Mouse (Mus musculus) left cerebral cortex, postnatal 4 days (tissue): Measurements from ENCODE around the gene Ankrd17. TPM values are rescaled to one million over a fixed set of nuclear protein-coding genes. Genes with fewer than 3 reads are reported as not detected.

Experiments used
- DNase-seq: peaks from one replicate; pipeline ENCODE4 v3.0.0-alpha.2; 2022
- intact Hi-C: fragments of 180-260 bp; cut with DNase I; formaldehyde crosslinking; loops from one replicate; pipeline ENCODE4 v1.15.1; 2025
- total RNA-seq, 2 experiments: library from RNA; stranded (reverse); gene quantifications; 2 replicates each; pipeline ENCODE4 v1.2.3; 2021

The Ankrd17 gene
- 100 to 1,000 TPM; 119 to 122 TPM for total RNA-seq

DNA sequence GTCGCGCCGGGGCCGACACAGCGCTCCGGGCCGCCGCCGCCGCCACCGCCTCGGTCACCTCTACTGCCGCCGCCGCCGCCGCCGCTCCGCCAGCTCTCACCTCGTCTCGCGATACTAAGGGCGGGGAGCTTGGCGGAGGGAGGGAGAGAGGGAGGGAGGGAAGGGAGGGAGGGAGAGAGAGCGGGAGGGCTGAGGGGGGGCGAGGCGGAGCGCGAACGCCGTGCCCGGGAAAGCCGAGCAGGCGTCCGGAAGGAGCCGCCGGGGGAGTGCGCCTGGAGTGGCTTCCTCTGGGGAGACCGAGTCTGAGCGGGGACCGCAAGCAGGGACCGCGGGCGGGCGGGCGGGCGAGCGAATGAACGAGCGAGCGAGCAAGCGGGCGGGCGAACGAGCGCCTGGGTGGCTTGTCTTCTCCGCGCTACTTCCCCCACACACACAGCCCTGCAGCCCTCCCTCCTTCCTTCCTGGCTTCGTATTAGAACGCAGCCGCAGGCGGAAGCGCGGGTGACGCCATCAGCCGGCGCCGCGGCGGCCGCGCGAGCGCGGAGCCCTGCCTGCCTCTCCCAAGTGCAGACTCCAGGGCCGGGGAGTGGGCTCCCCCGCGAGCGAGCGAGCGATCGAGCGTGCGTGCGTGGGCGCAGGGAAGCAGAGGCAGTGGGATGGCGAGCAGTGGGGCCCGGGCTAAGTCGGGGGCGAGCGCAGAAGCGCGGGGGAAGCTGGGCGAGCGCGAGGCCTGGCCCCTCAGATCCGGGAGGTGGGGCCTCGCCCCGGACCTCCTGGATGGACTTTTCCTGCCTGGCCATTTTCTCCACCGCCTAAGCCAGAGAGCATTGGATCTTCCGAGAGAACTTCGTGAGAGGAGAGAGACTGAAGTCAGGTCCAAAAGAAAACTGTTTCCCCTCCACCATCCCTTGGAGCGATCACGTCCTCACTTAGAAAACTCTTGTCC, at the start of gene Ankrd17:
Ankrd17 (minus strand) TSS at position 457 of the 946 bp plus-strand sequence.
- intact Hi-C loops: loop anchor here (10.0 kb wide), 1 partner anchor 142 kb away; the partner anchor contains the start of gene Cox18
- peak; percentile 94 for DNase-seq

DNA sequence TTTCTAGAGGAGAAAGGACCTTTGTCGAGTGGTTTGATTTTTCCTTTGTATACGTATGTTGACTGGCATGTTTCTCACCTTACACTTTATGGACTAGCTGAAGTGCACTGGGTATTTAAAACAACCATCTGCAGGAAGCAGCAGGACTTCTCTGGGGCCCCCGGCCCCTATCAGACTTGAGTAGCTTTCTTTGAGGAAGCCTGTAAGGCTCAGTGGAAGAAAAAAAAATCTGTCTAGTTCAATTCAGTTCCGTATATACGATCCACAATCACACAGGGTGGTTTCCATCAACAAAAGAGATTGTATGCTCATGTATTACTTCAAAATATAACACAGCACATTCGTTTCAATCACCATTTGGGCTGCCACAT, 48.5 kb upstream of the Ankrd17 start:
- intact Hi-C loops: no loop called here

DNA sequence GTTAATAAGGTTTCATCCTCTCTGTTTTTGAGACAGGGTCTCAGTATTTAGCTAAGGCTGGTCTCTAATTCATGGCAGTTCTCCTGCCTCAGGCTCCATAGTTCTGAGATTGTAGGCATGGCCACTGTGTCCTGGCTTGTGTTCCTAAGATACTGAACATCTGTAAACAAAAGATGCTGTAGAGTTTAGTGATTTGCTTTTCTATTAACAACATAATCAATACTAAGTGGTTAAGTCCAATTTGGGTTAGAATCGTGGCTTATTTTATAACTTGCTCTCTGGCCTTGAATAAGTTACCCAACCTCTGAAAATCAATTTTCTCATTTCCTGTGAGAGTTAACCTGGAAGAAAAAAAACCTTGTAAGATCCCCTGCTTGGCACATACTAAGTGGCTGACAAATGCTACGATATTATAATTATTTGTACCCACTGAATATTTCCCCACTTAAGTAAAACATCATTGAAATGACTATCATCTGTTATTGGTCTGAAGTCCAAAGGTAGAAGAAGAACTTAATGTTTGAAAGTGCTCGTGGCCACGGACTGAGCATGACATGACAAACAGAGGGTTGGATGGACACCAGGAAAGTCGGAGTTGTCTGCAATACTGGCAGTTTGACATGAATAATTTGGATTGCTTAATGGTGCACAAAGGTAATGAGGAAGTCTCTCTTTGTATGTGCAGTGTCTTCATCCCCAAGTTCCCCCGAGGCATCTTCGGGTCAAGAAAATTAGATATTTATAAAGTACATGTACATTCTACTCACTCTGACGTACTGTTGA, 48.0 kb upstream of the Ankrd17 start:
- intact Hi-C loops: no loop called here
- DNase-seq: no peak

More for the DNA sequence above, 48.5 kb upstream of the Ankrd17 start:
- DNase-seq: peak; percentile 3

DNA sequence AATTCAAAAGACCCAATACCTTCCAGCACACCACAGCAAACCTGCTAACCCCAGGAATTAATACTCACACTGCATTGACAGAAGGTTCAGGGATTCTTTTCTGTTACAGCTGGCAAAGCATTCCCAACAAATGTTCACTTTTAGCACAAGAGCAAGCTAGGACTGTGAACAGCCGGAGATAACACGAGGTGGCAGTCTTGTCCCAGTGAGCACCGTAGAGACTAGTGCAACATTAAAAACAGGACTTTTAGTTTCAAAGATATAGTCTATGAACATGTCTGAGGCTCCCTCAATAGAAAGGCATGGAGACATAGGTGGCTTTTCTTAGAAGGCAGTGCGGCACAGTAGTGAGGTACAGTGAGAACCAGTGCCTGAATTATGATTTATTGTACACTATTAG, 38.8 kb upstream of the Ankrd17 start:
- peak; percentile 3 for DNase-seq
- intact Hi-C loops: loop anchor here (5.0 to 10.0 kb wide), 3 partner anchors 100 to 247 kb away; no protein-coding TSS in a partner anchor

DNA sequence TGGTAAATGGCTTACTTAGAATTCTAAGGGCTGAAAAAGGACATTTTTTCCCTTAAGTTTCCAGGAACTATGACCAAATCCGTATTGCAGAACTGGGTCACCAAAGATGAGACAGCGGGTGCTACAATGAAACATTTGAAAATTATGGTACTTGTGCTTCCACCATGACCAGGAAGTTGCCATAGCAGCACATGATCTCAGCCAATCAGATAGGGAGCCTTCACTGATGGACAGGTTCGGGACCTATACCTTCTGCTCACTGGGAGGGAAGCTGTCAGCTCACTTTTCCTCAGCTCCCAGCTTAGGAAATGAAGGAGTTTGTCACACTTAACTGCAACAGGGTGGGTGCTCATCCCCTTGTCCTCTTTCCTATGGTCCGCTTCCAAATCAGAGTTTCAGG, 30.4 kb upstream of the Ankrd17 start:
- no peak for DNase-seq

DNA sequence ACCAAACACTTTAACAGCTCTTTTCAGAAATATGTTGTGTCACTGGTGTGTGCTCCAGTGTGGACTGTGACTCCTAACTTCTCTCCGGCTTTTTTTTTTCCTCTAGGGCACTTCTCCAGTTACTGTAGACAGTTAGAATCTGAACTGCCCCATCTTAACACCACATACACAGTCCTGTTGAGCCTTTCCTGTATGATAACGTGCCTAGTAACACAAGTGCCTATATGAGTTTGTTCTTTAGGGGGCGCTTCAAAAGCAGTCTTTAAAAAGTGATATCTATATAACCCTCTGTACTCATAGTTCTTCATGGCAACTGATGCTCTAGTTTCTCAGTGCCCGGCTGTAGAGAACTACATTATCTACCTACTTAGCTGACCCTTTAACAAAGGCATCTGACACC, 27.9 kb upstream of the Ankrd17 start:
- no peak for DNase-seq
- intact Hi-C loops: no loop called here

More for the DNA sequence above, 30.4 kb upstream of the Ankrd17 start:
- intact Hi-C loops: no loop called here

DNA sequence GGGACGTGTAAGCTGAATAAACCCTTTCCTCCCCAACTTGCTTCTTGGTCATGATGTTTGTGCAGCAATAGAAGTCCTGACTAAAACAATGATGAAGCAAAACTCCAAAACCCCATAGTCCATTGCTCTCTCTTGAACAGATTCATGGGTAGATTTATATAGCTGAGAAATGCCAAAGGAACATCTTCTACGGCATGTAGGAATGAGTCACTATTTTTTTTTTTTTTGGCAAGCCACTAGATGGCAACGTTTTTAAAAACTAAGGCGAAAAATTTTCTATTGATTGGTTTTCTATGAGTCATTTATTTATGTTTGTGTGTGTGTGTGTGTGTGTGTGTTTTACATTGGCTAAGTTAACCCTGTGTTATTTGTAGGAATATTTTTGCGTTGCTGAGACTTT, 27.4 kb upstream of the Ankrd17 start:
- DNase-seq: no peak
- intact Hi-C loops: no loop called here

DNA sequence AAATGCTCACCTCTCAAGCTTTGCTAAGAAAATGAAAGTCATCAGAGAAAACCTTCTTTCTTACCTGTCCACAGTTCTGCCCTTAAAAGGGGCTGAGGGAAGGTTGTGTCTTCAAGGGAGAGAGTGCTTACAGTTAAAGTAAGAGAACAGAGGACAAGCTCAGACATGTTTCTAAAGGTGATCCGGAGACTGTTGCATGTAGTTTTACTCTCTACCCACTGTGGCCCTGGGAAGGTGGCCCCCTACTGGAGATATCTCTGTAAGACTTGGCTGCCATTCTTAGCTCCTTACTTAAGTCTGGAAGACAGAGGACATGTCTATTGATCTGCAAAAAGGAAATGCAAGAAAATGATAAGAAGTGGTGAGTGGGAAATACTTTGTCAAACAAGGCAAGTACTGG, 16.7 kb upstream of the Ankrd17 start:
- DNase-seq: no peak
- intact Hi-C loops: no loop called here

DNA sequence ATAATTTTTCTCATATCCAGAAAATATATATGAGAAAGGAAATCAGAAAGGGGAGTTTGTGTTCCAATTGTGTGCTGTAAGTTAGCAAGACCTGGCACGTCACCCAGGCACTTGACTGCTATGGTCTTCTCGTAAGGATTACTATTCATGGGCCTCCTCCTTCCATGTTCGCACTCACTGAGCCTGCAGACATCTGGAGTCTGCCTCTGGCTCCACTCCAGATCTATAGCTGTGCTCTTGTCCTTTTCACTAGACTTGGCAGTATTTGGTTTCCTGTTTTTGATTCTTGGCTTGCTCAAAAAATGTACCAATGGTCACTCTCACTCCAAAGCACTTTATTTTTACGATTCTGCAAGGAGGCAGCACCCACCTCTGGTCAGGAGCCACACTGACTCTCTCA, 15.1 kb upstream of the Ankrd17 start:
- DNase-seq: peak; percentile 1
- intact Hi-C loops: no loop called here

DNA sequence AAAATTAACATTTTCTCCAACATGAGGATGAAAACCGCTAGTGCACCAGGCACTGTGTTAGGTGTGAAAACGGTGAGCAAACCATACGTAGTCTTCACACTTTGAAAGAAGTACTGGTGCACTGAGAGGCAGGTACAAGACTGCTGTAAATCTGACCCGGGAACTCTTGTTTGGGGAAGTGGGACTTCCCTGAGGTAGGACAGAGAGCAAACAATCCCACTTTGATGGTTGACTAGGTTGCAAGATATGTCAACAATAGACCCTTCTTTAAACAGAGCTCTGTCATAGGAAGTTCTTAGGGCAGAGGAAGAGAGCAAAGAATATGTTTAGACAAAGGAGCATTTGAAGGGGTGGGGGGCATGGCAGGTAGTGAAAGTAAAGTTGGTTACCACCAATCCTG, 7.3 kb upstream of the Ankrd17 start:
- intact Hi-C loops: no loop called here

DNA sequence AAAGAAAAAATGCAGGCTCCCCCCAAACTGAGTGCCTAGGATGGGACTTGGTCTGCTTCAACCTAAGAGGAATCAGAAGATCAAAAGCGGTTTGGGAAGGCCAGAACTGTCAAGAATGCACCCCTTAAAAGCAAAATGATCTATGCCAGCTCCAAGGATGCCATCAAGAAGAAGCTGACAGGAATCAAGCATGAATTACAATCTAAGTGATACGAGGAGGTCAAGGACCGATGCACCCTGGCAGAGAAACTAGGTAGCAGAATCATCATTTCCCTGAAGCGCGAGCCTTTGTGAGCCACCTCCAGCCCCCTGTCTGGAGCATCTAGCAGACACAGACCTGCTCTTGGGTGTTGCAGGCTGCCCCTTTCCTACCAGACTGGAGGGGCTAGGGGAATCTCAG, 4.0 kb upstream of the Ankrd17 start:
- intact Hi-C loops: no loop called here
- DNase-seq: no peak

More for the DNA sequence above, 7.3 kb upstream of the Ankrd17 start:
- no peak for DNase-seq

DNA sequence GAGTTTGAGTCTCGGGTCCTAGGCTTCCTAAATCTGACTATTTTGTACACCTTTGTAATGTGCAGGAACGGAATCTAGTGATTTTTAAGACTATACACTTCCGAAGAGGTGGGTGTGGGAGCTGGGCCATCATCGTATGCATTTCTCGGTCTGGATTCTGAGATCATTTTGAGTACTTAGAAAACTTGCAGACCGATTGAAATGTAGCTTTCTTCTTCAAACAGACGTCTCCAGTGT, 608 bp upstream of the Ankrd17 start, which contains the start of gene Gm9958:
Gm9958 (plus strand) TSS at position 138 of the 237 bp plus-strand sequence.
- DNase-seq: no peak
- intact Hi-C loops: loop anchor here (10.0 kb wide), 1 partner anchor 142 kb away; the partner anchor contains the start of gene Cox18

DNA sequence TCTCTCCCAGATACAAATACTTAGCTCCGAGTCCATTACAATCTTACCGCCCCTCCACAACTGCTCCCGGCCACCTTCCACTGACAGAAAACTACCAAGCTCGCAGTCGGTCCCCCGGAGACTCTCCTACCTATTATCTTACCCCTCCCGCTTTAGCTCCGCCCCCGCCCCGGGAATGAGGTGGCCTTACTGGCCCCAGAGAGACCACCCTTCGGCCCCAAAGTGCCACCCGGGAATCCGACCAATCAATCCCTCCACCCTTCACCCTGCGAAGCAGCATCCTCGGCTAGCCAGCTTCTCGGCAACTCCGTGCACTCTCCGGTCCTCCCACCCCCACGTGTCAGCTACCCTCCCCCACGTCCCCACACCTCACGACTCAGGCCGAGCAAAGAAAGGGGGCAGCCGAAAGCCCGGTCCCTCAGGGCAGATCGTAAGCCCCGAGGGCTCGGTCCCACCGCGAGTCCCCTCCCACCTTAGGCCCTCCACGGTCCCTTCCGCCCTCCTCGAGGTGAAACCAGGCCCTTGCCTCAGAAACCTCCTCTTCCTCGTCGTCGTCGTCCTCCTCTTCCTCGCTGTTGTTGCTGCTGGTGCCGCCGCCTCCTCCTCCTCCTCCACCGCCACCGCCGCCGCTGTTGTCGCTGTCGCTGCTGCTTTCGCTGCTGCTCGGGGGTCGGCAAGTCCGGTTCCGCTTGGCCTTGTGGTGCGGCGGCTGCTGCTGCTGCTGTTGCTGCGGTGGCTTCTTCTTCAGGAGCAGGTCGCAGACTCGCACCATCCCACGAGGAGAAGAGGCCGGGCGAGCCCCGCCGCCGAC, 1.0 kb downstream of the Ankrd17 start:
- intact Hi-C loops: loop anchor here (10.0 kb wide), 1 partner anchor 141 kb away; the partner anchor contains the start of gene Cox18
- peak; percentile 51 for DNase-seq

DNA sequence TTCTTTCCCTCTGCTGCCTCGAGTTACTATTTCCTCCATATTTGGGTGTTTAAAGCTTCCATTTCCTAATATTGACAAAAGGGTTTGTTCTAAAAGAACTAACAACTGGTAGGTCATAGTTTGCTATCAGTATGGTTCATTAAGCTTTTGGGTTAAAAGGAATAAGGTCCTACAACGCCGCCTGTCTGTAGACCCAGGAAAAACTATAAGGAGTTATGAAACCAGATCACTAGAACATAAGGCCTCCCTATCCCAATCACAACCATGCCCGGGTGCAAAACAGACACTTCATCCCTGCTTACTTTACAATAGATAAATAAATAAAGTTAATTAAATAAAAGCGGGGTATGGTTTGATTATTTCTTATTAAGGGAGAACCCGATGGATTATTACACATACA, 1.9 kb downstream of the Ankrd17 start:
- DNase-seq: peak; percentile 58
- intact Hi-C loops: loop anchor here (10.0 kb wide), 1 partner anchor 140 kb away; the partner anchor contains the start of gene Cox18

DNA sequence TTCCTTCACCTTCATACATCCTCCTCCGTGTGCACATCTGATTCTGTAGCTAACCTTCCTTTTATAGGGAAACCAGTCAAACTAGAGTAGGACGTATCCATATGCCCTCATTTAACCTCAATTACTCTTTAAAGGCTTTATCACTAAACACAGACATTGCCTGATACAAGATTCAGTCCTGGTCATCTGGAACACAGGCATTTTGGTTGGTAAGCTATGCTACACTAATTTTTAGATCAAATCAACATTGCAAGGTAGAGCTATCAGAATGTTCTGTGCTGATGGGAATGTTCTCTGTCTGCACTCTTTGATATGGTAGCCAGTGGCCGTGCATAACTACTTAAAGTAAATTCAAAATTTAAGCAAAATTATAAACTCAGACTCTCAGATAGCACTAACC, 10.6 kb downstream of the Ankrd17 start:
- DNase-seq: no peak

DNA sequence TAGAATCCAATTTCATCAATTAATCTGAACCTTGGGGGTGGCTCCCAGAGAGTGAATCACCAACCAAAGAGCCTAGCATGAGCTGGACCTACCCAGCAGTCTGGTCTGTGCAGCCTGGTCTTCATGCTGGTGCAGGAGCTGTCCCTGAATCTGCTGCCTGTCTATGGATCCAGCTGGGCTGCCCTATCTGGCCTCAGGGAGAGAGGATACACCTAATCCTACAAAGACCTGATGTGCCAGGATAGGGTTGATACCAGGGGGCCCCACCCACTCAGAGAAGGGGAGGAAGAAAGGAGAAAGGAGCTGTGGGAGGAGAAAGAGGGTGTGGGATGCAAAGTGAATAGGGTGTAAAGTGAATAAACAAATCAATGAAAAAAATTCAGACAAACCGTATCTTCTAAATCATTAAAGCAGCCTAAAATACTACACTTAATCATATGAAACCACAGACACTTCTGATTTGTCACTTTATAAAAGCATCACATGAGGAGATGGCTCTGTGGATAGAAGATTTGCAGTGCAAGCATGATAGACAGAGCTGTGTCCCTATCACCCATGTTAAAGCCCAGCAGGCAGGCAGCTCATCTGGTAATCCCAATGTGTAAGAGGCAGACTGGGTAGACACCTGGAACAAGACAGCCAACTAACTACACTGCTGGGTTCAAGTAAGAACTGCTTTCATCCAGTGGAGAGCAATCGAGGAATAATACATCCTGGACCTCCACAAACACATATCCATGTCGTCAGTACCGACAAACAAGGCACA, 12.6 kb downstream of the Ankrd17 start:
- DNase-seq: no peak
- intact Hi-C loops: no loop called here

More for the DNA sequence above, 10.6 kb downstream of the Ankrd17 start:
- intact Hi-C loops: no loop called here

DNA sequence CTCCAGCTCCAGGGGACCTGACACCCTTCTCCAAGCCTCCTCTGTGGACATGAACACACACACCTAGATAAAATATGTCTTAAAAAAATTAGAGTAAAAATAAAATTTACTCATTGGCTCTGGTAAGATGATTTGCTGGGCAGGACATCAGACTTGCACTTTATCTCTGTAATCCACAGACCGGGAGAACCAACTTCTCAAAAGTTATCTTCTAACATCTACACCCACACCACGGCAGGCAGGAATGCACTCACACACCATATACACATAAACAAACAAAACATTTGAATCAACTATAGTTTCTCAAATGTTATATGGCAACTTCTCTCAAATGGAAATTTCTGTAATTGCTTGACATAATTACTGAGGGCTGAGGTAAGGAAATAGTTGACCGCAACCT, 19.5 kb downstream of the Ankrd17 start:
- DNase-seq: no peak
- intact Hi-C loops: no loop called here

DNA sequence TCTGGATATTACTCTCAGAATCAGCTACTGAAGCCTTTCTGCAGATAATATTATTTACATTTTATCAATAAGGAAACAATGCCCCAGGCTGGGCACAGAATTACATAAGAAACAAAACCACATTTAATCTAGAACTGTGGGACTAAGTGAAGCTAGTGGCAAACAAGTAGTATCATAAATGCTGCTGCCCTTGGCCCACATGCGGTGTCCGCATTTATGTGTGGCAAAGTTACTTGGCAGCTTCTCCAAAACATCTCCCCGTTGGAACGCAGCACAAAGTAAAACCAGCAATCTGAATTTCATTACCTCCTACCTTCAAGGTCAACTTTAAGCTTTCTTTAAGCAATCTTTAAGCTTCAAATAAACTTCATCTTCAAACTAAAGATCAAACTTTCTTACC, 25.5 kb downstream of the Ankrd17 start:
- intact Hi-C loops: no loop called here
- no peak for DNase-seq

DNA sequence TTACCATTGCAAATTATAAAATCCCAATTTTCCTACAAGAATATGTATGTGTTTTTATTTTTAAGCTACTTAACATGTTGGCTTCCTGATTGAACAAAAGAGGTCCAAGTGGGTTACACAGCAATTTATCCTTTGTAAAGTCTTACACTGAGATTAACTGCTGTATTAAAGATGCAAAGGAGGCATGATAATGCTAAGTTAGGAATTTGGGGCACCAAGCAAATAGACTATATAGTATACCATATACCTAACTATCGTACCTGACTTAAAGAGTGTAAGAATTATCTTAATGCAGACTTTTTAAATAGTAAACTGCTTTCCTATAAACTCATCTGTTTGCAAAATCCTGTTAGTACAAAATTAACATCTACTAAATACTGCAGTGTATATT, 26.4 kb downstream of the Ankrd17 start:
- intact Hi-C loops: no loop called here
- DNase-seq: no peak
